Mouse (Mus musculus) midbrain, embryonic 12.5 days (tissue): ENCODE results near the gene Fto. TPM values are rescaled to one million over a fixed set of nuclear protein-coding genes. Genes with fewer than 3 reads are reported as not detected.

Experiments used
- ATAC-seq: fragments of 200-750 bp; cut with Nextera tagmentation; 2 replicates; pipeline ENCODE4 v1.8.0; 2017; ENCODE audit warnings: low read depth, moderate TSS enrichment, moderate library complexity; ENCODE audit not compliant: low FRiP score
- H3K27ac ChIP-seq: fragments of 300-500 bp; sonication (generic); replicated peaks from 2 replicates; pipeline ENCODE4 v1.5.1; 2016; ENCODE audit warnings: mild to moderate bottlenecking
- H3K27me3 ChIP-seq: fragments of 300-500 bp; sonication (generic); 2 replicates; pipeline ENCODE4 v1.6.1; 2016; ENCODE audit warnings: mild to moderate bottlenecking
- H3K36me3 ChIP-seq: fragments of 300-500 bp; sonication (generic); 2 replicates; pipeline ENCODE4 v1.6.1; 2016
- H3K4me1 ChIP-seq: fragments of 300-500 bp; sonication (generic); 2 replicates; pipeline ENCODE4 v1.6.1; 2016
- H3K4me2 ChIP-seq: fragments of 300-500 bp; sonication (generic); replicated peaks from 2 replicates; pipeline ENCODE4 v1.6.1; 2016; ENCODE audit warnings: mild to moderate bottlenecking, moderate library complexity
- H3K4me3 ChIP-seq: fragments of 300-500 bp; sonication (generic); 2 replicates; pipeline ENCODE4 v1.5.1; 2016; ENCODE audit warnings: mild to moderate bottlenecking
- H3K9ac ChIP-seq: fragments of 300-500 bp; sonication (generic); replicated peaks from 2 replicates; pipeline ENCODE4 v1.6.1; 2016; ENCODE audit warnings: mild to moderate bottlenecking, moderate library complexity
- H3K9me3 ChIP-seq: fragments of 300-500 bp; sonication (generic); 2 replicates; pipeline ENCODE4 v1.6.1; 2016; ENCODE audit warnings: mild to moderate bottlenecking
- WGBS: fragments of 180-500 bp; shearing (Covaris S2); methylation state at CpG from one replicate; pipeline ENCODE4 v1.1.7; 2016; 5-methylcytosine and 5-hydroxymethylcytosine counted together
- polyA plus RNA-seq: library from polyadenylated mRNA; unstranded; fragments of >200 nt; fragmentation: Nextera tagmentation; extraction: Ambion mirVana; gene quantifications from 2 replicates; pipeline ENCODE4 v1.2.1, GENCODE M21; 2016

Fto gene
- polyA plus RNA-seq, 1 experiment from 2014 or later, result 115 TPM

- Histone ChIP-seq H3K36me3 (no peaks in the 10 kb centered on the region), H3K27ac (no peak overlapping the region), H3K4me3 (no peak overlapping the region), H3K4me2 (no peak overlapping the region), H3K27me3 (peaks cover 36% of the 10 kb centered on the region), H3K9ac (no peak overlapping the region), H3K9me3 (0 out of 2 replicates have a peak, but pooled peaks cover 3% of the 10 kb centered on the region), H3K4me1 (peaks cover 46% of the 10 kb centered on the region)
- 24% methylated on average over 7 of the region's 7 CpGs for WGBS
- 0 out of 2 replicates have a peak, but pooled peaks have one; percentile 23 for ATAC-seq
Observed at GRCm38 (mm10) chr8:91708661-91709060, 395.3 kb downstream of the Fto start.

- Histone ChIP-seq H3K36me3 (no peaks in the 10 kb centered on the region), H3K4me1 (peaks cover 49% of the 10 kb centered on the region), H3K4me3 (no peak overlapping the region), H3K9me3 (0 out of 2 replicates have a peak, but pooled peaks cover 3% of the 10 kb centered on the region), H3K9ac (no peak overlapping the region), H3K4me2 (no peak overlapping the region), H3K27ac (no peak overlapping the region), H3K27me3 (peaks cover 37% of the 10 kb centered on the region)
- ATAC-seq, result no peak
- 21% methylated on average over 7 of the region's 7 CpGs for WGBS
Observed at GRCm38 (mm10) chr8:91709768-91710167, 396.4 kb downstream of the Fto start.

- ATAC-seq, result no peak
- Histone ChIP-seq H3K4me2 (no peak overlapping the region), H3K36me3 (no peaks in the 10 kb centered on the region), H3K9ac (no peak overlapping the region), H3K4me3 (no peak overlapping the region), H3K27ac (peak overlapping the region; percentile 56; the same call in 1 of the 2 replicates), H3K27me3 (peaks cover 41% of the 10 kb centered on the region), H3K4me1 (peaks cover 57% of the 10 kb centered on the region), H3K9me3 (0 out of 2 replicates have a peak, but pooled peaks cover 3% of the 10 kb centered on the region)
- WGBS, result 50% methylated on average over 6 of the region's 6 CpGs
Observed at GRCm38 (mm10) chr8:91711202-91711601, 397.9 kb downstream of the Fto start.

- peak overlapping the region; percentile 63 for H3K27ac ChIP-seq
- peak overlapping the region; percentile 56; the same call in 1 of the 2 replicates for H3K4me2 ChIP-seq
- ATAC-seq, result no peak
Observed at GRCm38 (mm10) chr8:91711981-91712598, 398.8 kb downstream of the Fto start.

GRCm38 (mm10) chr8:91712731-91713569, 399.6 kb downstream of the Fto start:
- H3K4me1 ChIP-seq, result peaks cover 57% of the 10 kb centered on the region
- no peaks in the 10 kb centered on the region for H3K36me3 ChIP-seq
- H3K27ac ChIP-seq, result peak overlapping the region; percentile 63
- H3K4me2 ChIP-seq, result peak overlapping the region; percentile 56
- ATAC-seq, result 0 out of 2 replicates have a peak, but pooled peaks have one; percentile 48
- H3K9ac ChIP-seq, result peak overlapping the region; percentile 37
- H3K9me3 ChIP-seq, result no peaks in the 10 kb centered on the region
- H3K4me3 ChIP-seq, result peak overlapping the region; percentile 27
- WGBS, result 2% methylated on average over 31 of the region's 31 CpGs
- peaks cover 47% of the 10 kb centered on the region for H3K27me3 ChIP-seq

More at GRCm38 (mm10) chr8:91711981-91712598, 398.8 kb downstream of the Fto start:
- Histone ChIP-seq H3K9ac (no peak overlapping the region; the same call in 1 of the 2 replicates), H3K4me1 (peaks cover 57% of the 10 kb centered on the region), H3K9me3 (0 out of 2 replicates have a peak, but pooled peaks cover 3% of the 10 kb centered on the region), H3K36me3 (no peaks in the 10 kb centered on the region), H3K27me3 (peaks cover 45% of the 10 kb centered on the region), H3K4me3 (no peak overlapping the region)
- 19% methylated on average over 6 of the region's 6 CpGs for WGBS

GRCm38 (mm10) chr8:91713677-91714312, 400.5 kb downstream of the Fto start:
- Histone ChIP-seq H3K4me3 (peak overlapping the region; percentile 27; the same call in 1 of the 2 replicates), H3K36me3 (no peaks in the 10 kb centered on the region), H3K27ac (peak overlapping the region; percentile 31; the same call in 1 of the 2 replicates), H3K4me1 (peaks cover 53% of the 10 kb centered on the region), H3K4me2 (peak overlapping the region; percentile 56), H3K9me3 (no peaks in the 10 kb centered on the region), H3K9ac (peak overlapping the region; percentile 28; the same call in 1 of the 2 replicates), H3K27me3 (peaks cover 47% of the 10 kb centered on the region)
- no peak for ATAC-seq
- WGBS, result 8% methylated on average over 12 of the region's 12 CpGs

- H3K27ac ChIP-seq, result peak overlapping the region; percentile 15; the same call in 1 of the 2 replicates
- H3K4me3 ChIP-seq, result no peak overlapping the region
- H3K9ac ChIP-seq, result no peak overlapping the region
- peaks cover 44% of the 10 kb centered on the region for H3K4me1 ChIP-seq
- no peaks in the 10 kb centered on the region for H3K9me3 ChIP-seq
- no peaks in the 10 kb centered on the region for H3K36me3 ChIP-seq
- H3K27me3 ChIP-seq, result peaks cover 45% of the 10 kb centered on the region
- WGBS, result 94% methylated on average over 7 of the region's 7 CpGs
- ATAC-seq, result no peak
- H3K4me2 ChIP-seq, result no peak overlapping the region
Observed at GRCm38 (mm10) chr8:91714733-91715132, 401.4 kb downstream of the Fto start.

- H3K27me3 ChIP-seq, result peaks cover 42% of the 10 kb centered on the region
- 41% methylated on average over 8 of the region's 8 CpGs for WGBS
- H3K36me3 ChIP-seq, result no peaks in the 10 kb centered on the region
- H3K4me1 ChIP-seq, result peaks cover 39% of the 10 kb centered on the region
- peak; percentile 16; the same call in 1 of the 2 replicates for ATAC-seq
- H3K4me2 ChIP-seq, result no peak overlapping the region
- H3K4me3 ChIP-seq, result no peak overlapping the region
- H3K9ac ChIP-seq, result no peak overlapping the region
- H3K27ac ChIP-seq, result peak overlapping the region; percentile 60
- no peaks in the 10 kb centered on the region for H3K9me3 ChIP-seq
Observed at GRCm38 (mm10) chr8:91715387-91716085, 402.2 kb downstream of the Fto start.

Other genes with a start within 250 kb of the Fto start
- 16.5 and 19.1 TPM in 2 replicates for gene Rbl2, start 243.5 kb upstream of the Fto start, polyA plus RNA-seq
- 107 TPM in 2 replicates for gene Aktip, start 113.5 kb upstream of the Fto start, polyA plus RNA-seq
- gene Rpgrip1l, start 263 bp upstream of the Fto start, polyA plus RNA-seq, result 14.4 and 15.6 TPM in 2 replicates